Mouse (Mus musculus) forebrain, embryonic 16.5 days (tissue): Measurements from ENCODE around the gene Izumo1. TPM values are rescaled to one million over a fixed set of nuclear protein-coding genes. Genes with fewer than 3 reads are reported as not detected.

Experiments
- ATAC-seq: fragments of 200-750 bp; cut with Nextera tagmentation; 2 replicates; pipeline ENCODE4 v1.8.0; 2017; ENCODE audit warnings: mild to moderate bottlenecking, moderate library complexity
- H3K27ac ChIP-seq: fragments of 300-500 bp; sonication (generic); 2 replicates; pipeline ENCODE4 v1.5.1; 2014; ENCODE audit warnings: low read length, control low read depth
- H3K27me3 ChIP-seq: fragments of 300-500 bp; sonication (generic); replicated peaks from 2 replicates; pipeline ENCODE4 v1.6.1; 2014; ENCODE audit warnings: low read length; ENCODE audit not compliant: control insufficient read depth, insufficient read depth
- H3K36me3 ChIP-seq: fragments of 300-500 bp; sonication (generic); 2 replicates; pipeline ENCODE4 v1.6.1; 2014; ENCODE audit not compliant: control insufficient read depth, insufficient read depth
- H3K4me1 ChIP-seq: fragments of 300-500 bp; sonication (generic); replicated peaks from 2 replicates; pipeline ENCODE4 v1.6.1; 2014; ENCODE audit warnings: low read length; ENCODE audit not compliant: control insufficient read depth, insufficient read depth
- H3K4me2 ChIP-seq: fragments of 300-500 bp; sonication (generic); 2 replicates; pipeline ENCODE4 v1.6.1; 2014; ENCODE audit warnings: mild to moderate bottlenecking, low read length, control low read depth
- H3K4me3 ChIP-seq: fragments of 300-500 bp; sonication (generic); replicated peaks from 2 replicates; pipeline ENCODE4 v1.5.1; 2014; ENCODE audit warnings: mild to moderate bottlenecking, low read length, control low read depth
- H3K9ac ChIP-seq: fragments of 300-500 bp; sonication (generic); replicated peaks from 2 replicates; pipeline ENCODE4 v1.6.1; 2014; ENCODE audit warnings: low read depth, low read length, control low read depth
- H3K9me3 ChIP-seq: fragments of 300-500 bp; sonication (generic); 2 replicates; pipeline ENCODE4 v1.6.1; 2016; ENCODE audit warnings: low read length; ENCODE audit not compliant: control insufficient read depth
- WGBS: fragments of 180-500 bp; shearing (Covaris S2); extraction: QIAGEN DNeasy Blood & Tissue Kit; methylation state at CpG from one replicate; pipeline ENCODE4 v1.1.7; 2014; 5-methylcytosine and 5-hydroxymethylcytosine counted together
- polyA plus RNA-seq: library from polyadenylated mRNA; unstranded; fragments of >200 nt; fragmentation: Nextera tagmentation; extraction: Ambion mirVana; gene quantifications from 2 replicates; pipeline ENCODE4 v1.2.1, GENCODE M21; 2015

Gene Izumo1
- polyA plus RNA-seq, 1 experiment from 2014 or later = not detected

DNA sequence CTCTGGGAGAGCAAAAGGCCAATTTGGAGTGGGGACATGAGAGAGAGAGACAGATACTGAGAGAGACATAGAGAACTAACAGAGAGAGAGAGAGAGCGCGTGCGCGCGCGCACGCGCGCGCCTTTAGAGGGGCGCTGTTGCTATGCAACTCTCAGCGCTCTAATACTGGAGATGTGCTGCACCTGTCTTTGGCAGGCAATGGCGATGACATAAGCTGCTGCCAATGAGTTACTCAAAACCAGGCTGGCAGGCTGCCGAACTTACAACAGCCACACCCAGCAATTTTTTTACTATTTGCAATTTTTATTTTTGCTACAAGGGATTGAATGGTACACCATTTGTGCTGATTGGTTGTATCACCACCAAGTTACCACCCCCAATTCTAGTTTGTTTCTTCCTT is 46.1 kb downstream of the Izumo1 start:
- no peaks in the 10 kb centered on the region for H3K4me1 ChIP-seq
- no peaks in the 10 kb centered on the region for H3K36me3 ChIP-seq
- H3K27ac ChIP-seq = no peak overlapping the region
- 68% methylated on average over 14 of the region's 14 CpGs for WGBS
- ATAC-seq = no peak
- no peaks in the 10 kb centered on the region for H3K9me3 ChIP-seq
- H3K27me3 ChIP-seq = no peaks in the 10 kb centered on the region
- no peak overlapping the region for H3K4me3 ChIP-seq
- H3K9ac ChIP-seq = no peak overlapping the region
- H3K4me2 ChIP-seq = no peak overlapping the region

DNA sequence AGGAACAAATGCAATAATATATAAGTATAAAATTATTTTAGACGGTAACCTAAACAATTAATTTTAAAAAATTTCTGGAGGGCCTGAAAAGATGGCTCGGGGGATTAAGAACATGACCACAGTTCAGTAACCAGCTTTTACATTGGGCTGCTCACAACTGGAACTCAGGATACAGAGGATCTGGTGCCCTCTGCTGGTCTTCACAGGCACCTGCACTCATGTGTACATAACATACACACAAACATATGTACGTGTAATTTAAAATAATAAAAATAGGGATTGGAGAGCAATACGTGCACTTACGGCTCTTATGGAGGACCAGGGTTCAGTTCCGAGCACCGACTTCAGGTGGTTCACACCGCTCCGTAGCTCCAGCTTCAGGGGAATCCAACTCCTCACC is 47.3 kb downstream of the Izumo1 start:
- H3K4me3 ChIP-seq = no peak overlapping the region
- H3K4me2 ChIP-seq = no peak overlapping the region
- H3K27ac ChIP-seq = no peak overlapping the region
- no peak for ATAC-seq
- no peaks in the 10 kb centered on the region for H3K9me3 ChIP-seq
- 97% methylated on average over 9 of the region's 9 CpGs for WGBS
- H3K27me3 ChIP-seq = no peaks in the 10 kb centered on the region
- no peaks in the 10 kb centered on the region for H3K4me1 ChIP-seq
- H3K9ac ChIP-seq = no peak overlapping the region
- no peaks in the 10 kb centered on the region for H3K36me3 ChIP-seq

GRCm38 (mm10) chr7:45677627-45678295 is 56.1 kb downstream of the Izumo1 start:
- WGBS = 80% methylated on average over 7 of the region's 7 CpGs
- ATAC-seq = no peak
- no peak overlapping the region for H3K4me3 ChIP-seq

More at GRCm38 (mm10) chr7:45677627-45678295, 56.1 kb downstream of the Izumo1 start:
- no peak overlapping the region for H3K27ac ChIP-seq
- no peaks in the 10 kb centered on the region for H3K27me3 ChIP-seq
- H3K9me3 ChIP-seq = no peaks in the 10 kb centered on the region
- H3K4me2 ChIP-seq = no peak overlapping the region
- H3K9ac ChIP-seq = no peak overlapping the region
- H3K36me3 ChIP-seq = no peaks in the 10 kb centered on the region
- peaks cover 3% of the 10 kb centered on the region for H3K4me1 ChIP-seq

Other genes starting within 250 kb of the Izumo1 start
- 206 and 215 TPM in 2 replicates for gene Snrnp70, start 226.1 kb upstream of the Izumo1 start, polyA plus RNA-seq
- not detected in 2 replicates for gene Kcna7, start 216.2 kb upstream of the Izumo1 start, polyA plus RNA-seq
- 0.10 TPM in 1 of 2 replicates, not detected in the other for gene Ntf5, start 208.1 kb upstream of the Izumo1 start, polyA plus RNA-seq
- 0.44 and 0.65 TPM in 2 replicates for gene Lhb, start 201.0 kb upstream of the Izumo1 start, polyA plus RNA-seq
- 19.9 and 21.6 TPM in 2 replicates for gene Gys1, start 187.0 kb upstream of the Izumo1 start, polyA plus RNA-seq
- gene Ruvbl2, start 183.7 kb upstream of the Izumo1 start, polyA plus RNA-seq = 137 and 147 TPM in 2 replicates
- gene Ftl1, start 161.9 kb upstream of the Izumo1 start, polyA plus RNA-seq = 5,701 and 5,899 TPM in 2 replicates
- gene Bax, start 154.9 kb upstream of the Izumo1 start, polyA plus RNA-seq = 225 and 257 TPM in 2 replicates
- gene Tulp2, start 139.9 kb upstream of the Izumo1 start, polyA plus RNA-seq = 0.12 TPM in 1 of 2 replicates, not detected in the other
- gene Gm45808, start 135.0 kb upstream of the Izumo1 start, polyA plus RNA-seq = not detected in 2 replicates
- 2.2 and 3.0 TPM in 2 replicates for gene Dhdh, start 133.0 kb upstream of the Izumo1 start, polyA plus RNA-seq
- 106 and 107 TPM in 2 replicates for gene Nucb1, start 111.4 kb upstream of the Izumo1 start, polyA plus RNA-seq
- gene Ppp1r15a, start 95.5 kb upstream of the Izumo1 start, polyA plus RNA-seq = 14.4 and 16.4 TPM in 2 replicates
- gene Plekha4, start 95.5 kb upstream of the Izumo1 start, polyA plus RNA-seq = 0.57 and 0.81 TPM in 2 replicates
- gene Hsd17b14, start 66.9 kb upstream of the Izumo1 start, polyA plus RNA-seq = not detected in 2 replicates
- 24.2 and 24.5 TPM in 2 replicates for gene Bcat2, start 51.7 kb upstream of the Izumo1 start, polyA plus RNA-seq
- not detected in 2 replicates for gene Fgf21, start 6.3 kb upstream of the Izumo1 start, polyA plus RNA-seq
- not detected in 2 replicates for gene Fut1, start 4.5 kb upstream of the Izumo1 start, polyA plus RNA-seq
- gene Rasip1, start 5.7 kb downstream of the Izumo1 start, polyA plus RNA-seq = 13.5 and 15.1 TPM in 2 replicates
- gene Mamstr, start 18.2 kb downstream of the Izumo1 start, polyA plus RNA-seq = 2.8 and 4.2 TPM in 2 replicates
- gene Fut2, start 44.6 kb downstream of the Izumo1 start, polyA plus RNA-seq = 0.10 and 0.21 TPM in 2 replicates
- 0.80 and 0.84 TPM in 2 replicates for gene Ntn5, start 62.2 kb downstream of the Izumo1 start, polyA plus RNA-seq
- gene Sec1, start 72.6 kb downstream of the Izumo1 start, polyA plus RNA-seq = 0.10 and 0.25 TPM in 2 replicates
- 40.1 and 64.4 TPM in 2 replicates for gene Car11, start 78.0 kb downstream of the Izumo1 start, polyA plus RNA-seq
- gene Dbp, start 83.3 kb downstream of the Izumo1 start, polyA plus RNA-seq = 4.1 and 4.3 TPM in 2 replicates
- 567 and 579 TPM in 2 replicates for gene Rpl18, start 93.6 kb downstream of the Izumo1 start, polyA plus RNA-seq
- 29.9 and 31.1 TPM in 2 replicates for gene Sphk2, start 96.2 kb downstream of the Izumo1 start, polyA plus RNA-seq
- gene Fam83e, start 99.4 kb downstream of the Izumo1 start, polyA plus RNA-seq = 0.60 and 1.1 TPM in 2 replicates
- gene Spaca4, start 104.0 kb downstream of the Izumo1 start, polyA plus RNA-seq = not detected in 2 replicates
- gene Lmtk3, start 161.9 kb downstream of the Izumo1 start, polyA plus RNA-seq = 18.9 and 26.4 TPM in 2 replicates
- 5.5 and 7.1 TPM in 2 replicates for gene Sult2b1, start 162.9 kb downstream of the Izumo1 start, polyA plus RNA-seq
- 327 and 379 TPM in 2 replicates for gene Cyth2, start 192.8 kb downstream of the Izumo1 start, polyA plus RNA-seq
- 0.85 and 1.1 TPM in 2 replicates for gene Kcnj14, start 203.0 kb downstream of the Izumo1 start, polyA plus RNA-seq
- gene Grwd1, start 209.1 kb downstream of the Izumo1 start, polyA plus RNA-seq = 45.3 and 46.1 TPM in 2 replicates